Mouse (Mus musculus) intestine, embryonic 16.5 days (tissue): ENCODE measurements around the gene Olfr1360. TPM values are rescaled to one million over a fixed set of nuclear protein-coding genes. Genes with fewer than 3 reads are reported as not detected.

Experiments used
- ATAC-seq: fragments of 200-750 bp; cut with Nextera tagmentation; 2 replicates; pipeline ENCODE4 v1.8.0; 2017; ENCODE audit warnings: moderate TSS enrichment, moderate library complexity
- H3K27ac ChIP-seq: fragments of 300-500 bp; sonication (generic); 2 replicates; pipeline ENCODE4 v1.5.1; 2014; ENCODE audit warnings: mild to moderate bottlenecking, low read length
- H3K27me3 ChIP-seq: fragments of 300-500 bp; sonication (generic); replicated peaks from 2 replicates; pipeline ENCODE4 v1.6.1; 2014; ENCODE audit warnings: low read length, control low read depth, mixed read lengths; ENCODE audit not compliant: control insufficient read depth, insufficient read depth
- H3K36me3 ChIP-seq: fragments of 300-500 bp; sonication (generic); 2 replicates; pipeline ENCODE4 v1.6.1; 2014; ENCODE audit warnings: low read length, control low read depth; ENCODE audit not compliant: control insufficient read depth, insufficient read depth
- H3K4me1 ChIP-seq: fragments of 300-500 bp; sonication (generic); 2 replicates; pipeline ENCODE4 v1.6.1; 2014; ENCODE audit warnings: low read length, control low read depth, mixed read lengths; ENCODE audit not compliant: control insufficient read depth, insufficient read depth
- H3K4me2 ChIP-seq: fragments of 300-500 bp; sonication (generic); 2 replicates; pipeline ENCODE4 v1.6.1; 2014; ENCODE audit warnings: low read depth, low read length, control low read depth
- H3K4me3 ChIP-seq: fragments of 300-500 bp; sonication (generic); 2 replicates; pipeline ENCODE4 v1.5.1; 2014; ENCODE audit warnings: mild to moderate bottlenecking, low read length
- H3K9ac ChIP-seq: fragments of 300-500 bp; sonication (generic); 2 replicates; pipeline ENCODE4 v1.6.1; 2014; ENCODE audit warnings: low read depth, low read length
- H3K9me3 ChIP-seq: fragments of 300-500 bp; sonication (generic); 2 replicates; pipeline ENCODE4 v1.6.1; 2016; ENCODE audit warnings: low read length, control low read depth; ENCODE audit not compliant: control insufficient read depth
- WGBS: fragments of 180-500 bp; shearing (Covaris S2); extraction: QIAGEN DNeasy Blood & Tissue Kit; methylation state at CpG from one replicate; pipeline ENCODE4 v1.1.7; 2014; 5-methylcytosine and 5-hydroxymethylcytosine counted together
- microRNA-seq: library from miRNA; unstranded; fragments of <30 nt; microRNA quantifications from one replicate; pipeline ENCODE4, GENCODE M21; 2016
- polyA plus RNA-seq: library from polyadenylated mRNA; unstranded; fragments of >200 nt; fragmentation: Nextera tagmentation; extraction: Ambion mirVana; gene quantifications from 2 replicates; pipeline ENCODE4 v1.2.1, GENCODE M21; 2015

Olfr1360 gene
- polyA plus RNA-seq, 1 experiment from 2014 or later = not detected

GRCm38 (mm10) chr13:21697811-21698210 lies 20.6 kb upstream of the Olfr1360 start, which contains the start of gene Olfr1359:
TSS of gene Olfr1359 (plus strand) at chr13:21698111.
- H3K4me2 ChIP-seq = no peak within 1 kb of the TSS
- no peak within 1 kb of the TSS for H3K4me3 ChIP-seq
- H3K27ac ChIP-seq = no peak within 1 kb of the TSS
- no peak within 1 kb of the TSS for H3K9ac ChIP-seq
- H3K36me3 ChIP-seq = no peaks in the 10 kb centered on the region
- H3K4me1 ChIP-seq = no peaks in the 10 kb centered on the region
- no peak for ATAC-seq
- H3K27me3 ChIP-seq = no peaks in the 10 kb centered on the region
- H3K9me3 ChIP-seq = no peaks in the 10 kb centered on the region

GRCm38 (mm10) chr13:21663286-21663685 lies 13.9 kb downstream of the Olfr1360 start, which contains the start of gene Olfr1361:
TSS of gene Olfr1361 (minus strand) at chr13:21663386.
- H3K27ac ChIP-seq = no peak within 1 kb of the TSS

GRCm38 (mm10) chr13:21642418-21642817 lies 34.8 kb downstream of the Olfr1360 start, which contains the start of gene Olfr11:
TSS of gene Olfr11 (minus strand) at chr13:21642518.
- H3K27ac ChIP-seq = no peak within 1 kb of the TSS
- 85% methylated on average over 2 of the region's 2 CpGs for WGBS
- no peak within 1 kb of the TSS for H3K9ac ChIP-seq
- no peaks in the 10 kb centered on the region for H3K4me1 ChIP-seq
- H3K9me3 ChIP-seq = no peaks in the 10 kb centered on the region
- no peaks in the 10 kb centered on the region for H3K36me3 ChIP-seq
- no peak within 1 kb of the TSS for H3K4me3 ChIP-seq
- no peak within 1 kb of the TSS for H3K4me2 ChIP-seq
- ATAC-seq = no peak
- no peaks in the 10 kb centered on the region for H3K27me3 ChIP-seq

More at GRCm38 (mm10) chr13:21663286-21663685, 13.9 kb downstream of the Olfr1360 start, which contains the start of gene Olfr1361:
- Histone ChIP-seq H3K27me3 (no peaks in the 10 kb centered on the region), H3K9ac (no peak within 1 kb of the TSS), H3K4me3 (no peak within 1 kb of the TSS), H3K9me3 (no peaks in the 10 kb centered on the region), H3K36me3 (no peaks in the 10 kb centered on the region), H3K4me1 (no peaks in the 10 kb centered on the region), H3K4me2 (no peak within 1 kb of the TSS)
- no peak for ATAC-seq
- WGBS = 66% methylated on average over 2 of the region's 2 CpGs

Small RNA genes within 50 kb of the gene (microRNA-seq; reads per million reads assigned to microRNA genes)
- gene Gm44357 (not detected), gene Gm44367 (not detected)

Other genes starting within 250 kb of the Olfr1360 start
- gene Pgbd1, start 236.3 kb downstream of the Olfr1360 start, polyA plus RNA-seq = 2.4 TPM in 2 replicates
- gene Zscan26, start 223.7 kb downstream of the Olfr1360 start, polyA plus RNA-seq = 22.3 and 23.6 TPM in 2 replicates
- 1.8 and 2.0 TPM in 2 replicates for gene Nkapl, start 208.9 kb downstream of the Olfr1360 start, polyA plus RNA-seq
- 2.4 and 2.5 TPM in 2 replicates for gene Zkscan4, start 198.5 kb downstream of the Olfr1360 start, polyA plus RNA-seq
- not detected in 2 replicates for gene Gm10065, start 198.0 kb downstream of the Olfr1360 start, polyA plus RNA-seq
- gene AK157302, start 182.2 kb downstream of the Olfr1360 start, polyA plus RNA-seq = 0.22 and 0.39 TPM in 2 replicates
- 10.9 and 12.1 TPM in 2 replicates for gene Gm11273, start 176.0 kb downstream of the Olfr1360 start, polyA plus RNA-seq
- 3.0 and 3.4 TPM in 2 replicates for gene Zkscan8, start 146.3 kb downstream of the Olfr1360 start, polyA plus RNA-seq
- 0.11 and 0.17 TPM in 2 replicates for gene Olfr1366, start 134.6 kb downstream of the Olfr1360 start, polyA plus RNA-seq
- not detected in 2 replicates for gene Olfr1535, start 117.5 kb downstream of the Olfr1360 start, polyA plus RNA-seq
- gene Olfr1364, start 95.6 kb downstream of the Olfr1360 start, polyA plus RNA-seq = not detected in 2 replicates
- gene Olfr1362, start 63.4 kb downstream of the Olfr1360 start, polyA plus RNA-seq = not detected in 2 replicates
- not detected in 2 replicates for gene Olfr11, start 34.9 kb downstream of the Olfr1360 start, polyA plus RNA-seq
- not detected in 2 replicates for gene Olfr1361, start 14.0 kb downstream of the Olfr1360 start, polyA plus RNA-seq
- not detected in 2 replicates for gene Olfr1359, start 20.7 kb upstream of the Olfr1360 start, polyA plus RNA-seq
- 2.3 and 2.5 TPM in 2 replicates for gene Hist1h2bl, start 38.7 kb upstream of the Olfr1360 start, polyA plus RNA-seq
- 10.9 and 17.9 TPM in 2 replicates for gene Hist1h2ai, start 39.0 kb upstream of the Olfr1360 start, polyA plus RNA-seq
- gene Hist1h3h, start 40.3 kb upstream of the Olfr1360 start, polyA plus RNA-seq = 4.8 and 9.5 TPM in 2 replicates
- gene Hist1h2bm, start 44.6 kb upstream of the Olfr1360 start, polyA plus RNA-seq = 1.7 and 3.5 TPM in 2 replicates
- 0.66 and 2.1 TPM in 2 replicates for gene Hist1h4j, start 57.7 kb upstream of the Olfr1360 start, polyA plus RNA-seq
- 4.0 and 4.7 TPM in 2 replicates for gene Hist1h4k, start 73.1 kb upstream of the Olfr1360 start, polyA plus RNA-seq
- 13.0 and 13.5 TPM in 2 replicates for gene Hist1h2ak, start 76.4 kb upstream of the Olfr1360 start, polyA plus RNA-seq
- gene Hist1h2bn, start 76.7 kb upstream of the Olfr1360 start, polyA plus RNA-seq = 1.9 and 2.5 TPM in 2 replicates
- 10.0 and 14.9 TPM in 2 replicates for gene Hist1h1b, start 103.2 kb upstream of the Olfr1360 start, polyA plus RNA-seq
- gene Hist1h3i, start 106.0 kb upstream of the Olfr1360 start, polyA plus RNA-seq = 53.6 and 66.8 TPM in 2 replicates
- gene Hist1h2an, start 109.8 kb upstream of the Olfr1360 start, polyA plus RNA-seq = 3.8 and 4.1 TPM in 2 replicates
- 1.5 and 1.7 TPM in 2 replicates for gene Hist1h2bp, start 110.1 kb upstream of the Olfr1360 start, polyA plus RNA-seq
- 13.4 and 17.9 TPM in 2 replicates for gene Hist1h2bq, start 132.8 kb upstream of the Olfr1360 start, polyA plus RNA-seq
- gene Hist1h2ao, start 133.1 kb upstream of the Olfr1360 start, polyA plus RNA-seq = not detected in 2 replicates
- gene Hist1h4m, start 134.3 kb upstream of the Olfr1360 start, polyA plus RNA-seq = 1.0 TPM in 1 of 2 replicates, not detected in the other
- 5.7 and 9.6 TPM in 2 replicates for gene Hist1h4n, start 154.8 kb upstream of the Olfr1360 start, polyA plus RNA-seq
- 2,307 and 2,693 TPM in 2 replicates for gene Hist1h2ap, start 156.1 kb upstream of the Olfr1360 start, polyA plus RNA-seq
- 15.5 and 19.5 TPM in 2 replicates for gene Hist1h2br, start 156.3 kb upstream of the Olfr1360 start, polyA plus RNA-seq